Mouse (Mus musculus): ENCODE measurements around the gene Wfdc17. TPM values are rescaled to one million over a fixed set of nuclear protein-coding genes. Genes with fewer than 3 reads are reported as not detected.

Wfdc17 gene
- total RNA-seq (2012; rRNA removed): not detected in 2 replicates
- polyA plus RNA-seq (2012; ENCODE audit: insufficient read depth in 1 of 2, insufficient read length in 2 of 2, low read depth in 1 of 2, low replicate concordance in 2 of 2, missing spikeins in 1 of 2): not detected

DNA sequence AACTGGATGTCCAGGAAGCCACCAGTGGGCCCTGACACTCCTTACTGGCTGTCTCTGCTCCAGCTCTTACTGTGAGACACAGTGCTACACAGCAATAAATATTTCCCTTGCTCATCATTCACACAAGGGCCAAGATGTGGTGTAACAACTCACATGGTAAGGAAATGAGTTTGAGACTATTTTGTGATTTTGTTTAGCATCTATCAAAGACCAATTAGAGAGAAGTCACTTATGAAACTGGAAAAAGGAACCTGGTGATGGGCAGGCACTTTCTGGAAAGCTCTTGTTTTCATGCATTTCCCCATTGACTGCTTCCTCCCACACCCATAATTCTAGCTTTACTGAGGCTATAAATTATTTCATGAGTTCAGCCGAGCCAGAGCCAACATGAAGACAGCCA lies at the start of gene Wfdc17:
Gene Wfdc17 (plus strand): TSS at position 287 of the 400 bp plus-strand sequence.
- DNase-seq (ENCODE audit: low read depth, low spot score): no peak
- H3K4me1 ChIP-seq (ENCODE audit: control insufficient read depth in 1 of 2, insufficient read depth in 2 of 2, low read length in 2 of 2): no peaks in the 10 kb centered on the region
- H3K9ac ChIP-seq (ENCODE audit: control insufficient read depth, low read depth, low read length, poor library complexity, severe bottlenecking): no peak within 1 kb of the TSS
- H3K4me3 ChIP-seq (ENCODE audit: control insufficient read depth in 1 of 2, insufficient read depth in 1 of 2, low read depth in 2 of 2, low read length in 2 of 2): no peak within 1 kb of the TSS
- TF ChIP-seq ZKSCAN1 (IDR thresholded peaks at IDR 0.05; ENCODE audit: low read depth, low read length): no peak
- TF ChIP-seq MYB (IDR thresholded peaks at IDR 0.05; ENCODE audit: low read depth, low read length): no peak
- TF ChIP-seq ZC3H11A (IDR thresholded peaks at IDR 0.05; ENCODE audit: low read depth, low read length): no peak
- no peak for TF ChIP-seq TCF12 (IDR thresholded peaks at IDR 0.05; ENCODE audit: low read depth, low read length)
- TF ChIP-seq MAZ (IDR thresholded peaks at IDR 0.05; ENCODE audit: low read depth, low read length): no peak
- TF ChIP-seq SIN3A (IDR thresholded peaks at IDR 0.05; ENCODE audit: low read length): no peak
- no peak for TF ChIP-seq ETS1 (IDR thresholded peaks at IDR 0.05; ENCODE audit: low read depth, low read length)
- no peak for TF ChIP-seq ZMIZ1 (IDR thresholded peaks at IDR 0.05; ENCODE audit: low read depth, low read length)
- TF ChIP-seq E2F4 (IDR thresholded peaks at IDR 0.05; ENCODE audit: borderline replicate concordance, low read depth, low read length): no peak
- no peak for TF ChIP-seq UBTF (IDR thresholded peaks at IDR 0.05; ENCODE audit: borderline replicate concordance, insufficient read depth, low read depth, low read length)
- TF ChIP-seq MAX (IDR thresholded peaks at IDR 0.05; ENCODE audit: low read length): no peak
- TF ChIP-seq EP300 (IDR thresholded peaks at IDR 0.05; ENCODE audit: low read depth in 1 of 2, low read length in 2 of 2): no peak
- TF ChIP-seq MYC (IDR thresholded peaks at IDR 0.05; ENCODE audit: low read depth, low read length): no peak
- no peak for TF ChIP-seq POLR2AphosphoS2 (IDR thresholded peaks at IDR 0.05; ENCODE audit: low read length)
- no peak for TF ChIP-seq SMC3 (IDR thresholded peaks at IDR 0.05; ENCODE audit: low read depth, low read length)
- no peak for TF ChIP-seq ELF1 (IDR thresholded peaks at IDR 0.05; ENCODE audit: low read depth, low read length)
- TF ChIP-seq CHD1 (IDR thresholded peaks at IDR 0.05; ENCODE audit: low read depth, low read length): no peak
- TF ChIP-seq BHLHE40 (IDR thresholded peaks at IDR 0.05; ENCODE audit: borderline replicate concordance, low read depth, low read length): no peak
- TF ChIP-seq USF1 (IDR thresholded peaks at IDR 0.05; ENCODE audit: low read depth, low read length): no peak
- peaks cover 6 to 31% of the 10 kb centered on the region in 2 experiments for H3K27me3 ChIP-seq (ENCODE audit: control insufficient read depth in 1 of 2, insufficient read depth in 2 of 2, low read length in 2 of 2)
- H3K27ac ChIP-seq (ENCODE audit: control insufficient read depth, low read depth, low read length): no peak within 1 kb of the TSS
- H3K9me3 ChIP-seq (replicated peaks; ENCODE audit: insufficient read depth, low read length): no peaks in the 10 kb centered on the region
- no peaks in the 10 kb centered on the region for H3K36me3 ChIP-seq (ENCODE audit: control insufficient read depth in 1 of 2, insufficient read depth in 2 of 2, low read length in 2 of 2)
- H3K79me2 ChIP-seq (ENCODE audit: control insufficient read depth, insufficient read depth, low read length, poor library complexity): no peaks in the 10 kb centered on the region

DNA sequence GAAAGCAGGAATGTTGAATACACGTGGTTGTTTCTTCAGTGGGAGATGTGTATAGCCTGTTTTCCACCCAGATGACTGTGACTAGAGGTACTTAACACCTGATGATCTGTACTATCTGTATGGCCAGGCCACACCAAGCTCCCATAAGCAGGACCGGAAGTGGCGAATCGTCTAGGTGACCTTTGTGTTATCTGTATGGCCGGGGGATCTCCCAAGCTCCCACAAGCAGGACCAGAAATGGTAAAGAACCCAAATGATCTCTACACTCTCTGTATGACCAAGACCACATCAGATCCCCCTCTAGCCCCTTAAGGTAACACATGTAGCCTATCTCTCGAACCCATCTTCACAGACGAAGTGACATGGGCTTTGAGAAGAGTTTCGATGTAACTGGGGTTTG lies 49.2 kb upstream of the Wfdc17 start:
- no peak for DNase-seq (ENCODE audit: low read depth, low spot score)
- peaks cover 10 to 12% of the 10 kb centered on the region in 2 experiments for H3K27me3 ChIP-seq (ENCODE audit: control insufficient read depth in 1 of 2, insufficient read depth in 2 of 2, low read length in 2 of 2)
- no peaks in the 10 kb centered on the region for H3K4me1 ChIP-seq (ENCODE audit: control insufficient read depth in 1 of 2, insufficient read depth in 2 of 2, low read length in 2 of 2)
- H3K9ac ChIP-seq (ENCODE audit: control insufficient read depth, low read depth, low read length, poor library complexity, severe bottlenecking): no peak overlapping the region
- no peak overlapping the region for H3K4me3 ChIP-seq (ENCODE audit: control insufficient read depth in 1 of 2, insufficient read depth in 1 of 2, low read depth in 2 of 2, low read length in 2 of 2)
- TF ChIP-seq ZNF384 (IDR thresholded peaks at IDR 0.05; ENCODE audit: low read depth, low read length) (no peak), MXI1 (IDR thresholded peaks at IDR 0.05; ENCODE audit: low read depth, low read length) (no peak), GABPA (IDR thresholded peaks at IDR 0.05; ENCODE audit: low read depth, low read length) (no peak), POLR2A (IDR thresholded peaks at IDR 0.05; ENCODE audit: control insufficient read depth in 1 of 2, insufficient read depth in 1 of 2, low read depth in 1 of 2, low read length in 2 of 2, poor library complexity in 1 of 2) (no peak), TCF12 (IDR thresholded peaks at IDR 0.05; ENCODE audit: low read depth, low read length) (no peak), TBP (IDR thresholded peaks at IDR 0.05; ENCODE audit: low read depth, low read length) (no peak), HCFC1 (IDR thresholded peaks at IDR 0.05; ENCODE audit: low read depth, low read length) (no peak), NRF1 (IDR thresholded peaks at IDR 0.05; ENCODE audit: insufficient read depth, low read depth, low read length, poor library complexity, severe bottlenecking) (no peak), MEF2A (IDR thresholded peaks at IDR 0.05; ENCODE audit: extremely low read depth, insufficient replicate concordance, low read depth, low read length, poor library complexity, severe bottlenecking) (no peak), CHD2 (IDR thresholded peaks at IDR 0.05; ENCODE audit: low read length) (no peak), TAL1 (IDR thresholded peaks at IDR 0.05; ENCODE audit: low read length) (no peak), ETS1 (IDR thresholded peaks at IDR 0.05; ENCODE audit: low read depth, low read length) (no peak), USF1 (IDR thresholded peaks at IDR 0.05; ENCODE audit: low read depth, low read length) (no peak)
- H3K79me2 ChIP-seq (ENCODE audit: control insufficient read depth, insufficient read depth, low read length, poor library complexity): no peaks in the 10 kb centered on the region
- H3K36me3 ChIP-seq (ENCODE audit: control insufficient read depth in 1 of 2, insufficient read depth in 2 of 2, low read length in 2 of 2): no peaks in the 10 kb centered on the region
- no peak overlapping the region for H3K27ac ChIP-seq (ENCODE audit: control insufficient read depth, low read depth, low read length)
- no peaks in the 10 kb centered on the region for H3K9me3 ChIP-seq (replicated peaks; ENCODE audit: insufficient read depth, low read length)
